8 mouse cellular contexts compared by ENCODE assay signal in the genomic region with DNA sequence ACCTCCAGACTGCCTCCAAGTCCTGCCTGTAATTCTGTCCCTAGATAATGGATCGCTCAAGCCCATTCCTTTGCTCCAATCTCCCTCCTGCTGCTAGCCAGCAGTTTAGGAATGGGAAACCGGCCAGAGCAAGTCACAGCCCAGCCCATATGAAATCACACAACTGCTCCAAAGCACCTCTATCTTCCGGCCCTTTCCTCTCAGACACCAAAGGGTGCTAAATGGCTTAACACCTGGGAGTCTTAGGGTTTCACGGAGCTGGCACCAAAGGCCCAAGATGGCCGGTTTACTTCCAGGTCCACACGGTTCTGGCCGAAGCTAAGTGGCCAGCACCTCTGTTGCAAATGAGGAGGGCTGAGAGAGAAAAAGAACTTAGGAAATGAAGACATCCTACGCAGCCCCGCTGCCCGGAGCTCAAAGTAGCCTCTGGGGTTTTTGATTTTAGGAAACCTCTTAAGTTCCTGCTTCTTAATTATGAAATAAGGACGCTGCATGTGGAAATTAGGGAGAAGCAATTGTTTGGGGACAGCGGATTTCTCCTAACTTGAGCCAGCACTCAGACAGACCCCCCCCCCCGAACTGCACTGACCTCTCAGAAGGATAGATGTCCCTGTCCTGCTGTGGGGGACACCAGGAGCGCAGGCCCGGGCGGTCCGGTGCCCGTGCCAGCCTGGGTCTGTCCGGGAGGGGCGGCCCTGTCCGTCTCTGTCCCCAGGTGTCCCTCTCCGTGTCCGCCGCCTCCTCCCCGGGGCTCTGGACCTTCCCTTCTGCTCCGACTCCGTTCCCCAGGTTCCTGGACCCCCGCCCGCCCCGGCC. TPM values are rescaled to one million over a fixed set of nuclear protein-coding genes. Genes with fewer than 3 reads are reported as not detected.
A peak's percentile ranks its signal among the peaks of the same experiment; 100 is the strongest.
DNase-seq lines count a peak whose midpoint lies in the region; ATAC-seq and TF ChIP-seq lines count a peak whose summit lies in the region.

No protein-coding gene starts in this region.

- ATAC-seq in neural tube, embryonic 11.5 days (ENCODE audit: insufficient read depth, low FRiP score, low TSS enrichment) = peak; percentile 49; the same call in 1 of the 2 replicates
- peak; percentile 16 for ATAC-seq in embryonic facial prominence, embryonic 14.5 days (ENCODE audit: low read depth)
- ATAC-seq in heart, postnatal 0 days (ENCODE audit: insufficient read depth, low read depth) = peak; percentile 28
- peak; percentile 77 for ATAC-seq in midbrain, embryonic 11.5 days (ENCODE audit: low FRiP score)

- H3K9me3 ChIP-seq in neural tube, embryonic 11.5 days (ENCODE audit: control insufficient read depth, low read length) = no peaks in the 10 kb centered on the region
- no peaks in the 10 kb centered on the region for H3K9me3 ChIP-seq in embryonic facial prominence, embryonic 14.5 days (ENCODE audit: control insufficient read depth, low read length)
- H3K9me3 ChIP-seq in heart, postnatal 0 days (replicated peaks; ENCODE audit: control insufficient read depth, low read length) = no peaks in the 10 kb centered on the region
- H3K9me3 ChIP-seq in midbrain, embryonic 11.5 days (ENCODE audit: control insufficient read depth, low read length) = no peaks in the 10 kb centered on the region

- H3K36me3 ChIP-seq in neural tube, embryonic 11.5 days (ENCODE audit: control insufficient read depth, insufficient read depth, low read length) = no peaks in the 10 kb centered on the region
- H3K36me3 ChIP-seq in embryonic facial prominence, embryonic 14.5 days (ENCODE audit: control insufficient read depth, insufficient read depth, low read length) = no peaks in the 10 kb centered on the region
- H3K36me3 ChIP-seq in heart, postnatal 0 days (replicated peaks; ENCODE audit: control insufficient read depth, insufficient read depth, low read length) = no peaks in the 10 kb centered on the region
- no peaks in the 10 kb centered on the region for H3K36me3 ChIP-seq in midbrain, embryonic 11.5 days (ENCODE audit: control insufficient read depth, insufficient read depth, low read length)

- peaks cover 15% of the 10 kb centered on the region; the same call in 1 of the 2 replicates for H3K4me1 ChIP-seq in neural tube, embryonic 11.5 days (ENCODE audit: control insufficient read depth, insufficient read depth, low read length)
- H3K4me1 ChIP-seq in embryonic facial prominence, embryonic 14.5 days (ENCODE audit: control insufficient read depth, insufficient read depth, low read length) = peaks cover 13% of the 10 kb centered on the region; the same call in 1 of the 2 replicates
- peaks cover 29% of the 10 kb centered on the region for H3K4me1 ChIP-seq in heart, postnatal 0 days (ENCODE audit: control insufficient read depth, insufficient read depth)
- H3K4me1 ChIP-seq in midbrain, embryonic 11.5 days (ENCODE audit: control insufficient read depth, insufficient read depth, low read length) = peaks cover 16% of the 10 kb centered on the region

- TF ChIP-seq CTCF in heart, postnatal 0 days (IDR thresholded peaks at IDR 0.05; ENCODE audit: low read depth) = no peak

- H3K27me3 ChIP-seq in neural tube, embryonic 11.5 days (ENCODE audit: control insufficient read depth, insufficient read depth, low read length) = no peaks in the 10 kb centered on the region
- no peaks in the 10 kb centered on the region for H3K27me3 ChIP-seq in embryonic facial prominence, embryonic 14.5 days (replicated peaks; ENCODE audit: control insufficient read depth, insufficient read depth, low read length)
- no peaks in the 10 kb centered on the region for H3K27me3 ChIP-seq in heart, postnatal 0 days (ENCODE audit: control insufficient read depth, insufficient read depth, low read length)
- no peaks in the 10 kb centered on the region for H3K27me3 ChIP-seq in midbrain, embryonic 11.5 days (ENCODE audit: control insufficient read depth, insufficient read depth, low read length)

- H3K9ac ChIP-seq in neural tube, embryonic 11.5 days (ENCODE audit: low read length) = peak overlapping the region; percentile 78
- peak overlapping the region; percentile 86 for H3K9ac ChIP-seq in embryonic facial prominence, embryonic 14.5 days (ENCODE audit: low read depth, low read length)
- peak overlapping the region; percentile 79 for H3K9ac ChIP-seq in heart, postnatal 0 days (replicated peaks; ENCODE audit: low read depth, low read length)
- H3K9ac ChIP-seq in midbrain, embryonic 11.5 days (ENCODE audit: low read length) = peak overlapping the region; percentile 81

- no peak overlapping the region for H3K27ac ChIP-seq in neural tube, embryonic 11.5 days (ENCODE audit: low read depth, low read length)
- H3K27ac ChIP-seq in embryonic facial prominence, embryonic 14.5 days (replicated peaks; ENCODE audit: low read depth, low read length) = peak overlapping the region; percentile 39; the same call in 1 of the 2 replicates
- H3K27ac ChIP-seq in heart, postnatal 0 days (ENCODE audit: low read depth) = peak overlapping the region; percentile 82
- H3K27ac ChIP-seq in midbrain, embryonic 11.5 days (ENCODE audit: low read depth, low read length) = no peak overlapping the region

- 1% methylated on average over 25 of the region's 30 CpGs for whole genome bisulfite sequencing in neural tube, embryonic 11.5 days
- 8% methylated on average over 13 of the region's 30 CpGs for WGBS in embryonic facial prominence, embryonic 14.5 days
- WGBS in heart, postnatal 0 days = 1% methylated on average over 30 of the region's 30 CpGs
- WGBS in midbrain, embryonic 11.5 days = 2% methylated on average over 30 of the region's 30 CpGs

- H3K4me3 ChIP-seq in neural tube, embryonic 11.5 days (ENCODE audit: low read depth, low read length) = peak overlapping the region; percentile 62
- peak overlapping the region; percentile 74 for H3K4me3 ChIP-seq in embryonic facial prominence, embryonic 14.5 days (ENCODE audit: low read depth, low read length)
- peak overlapping the region; percentile 76 for H3K4me3 ChIP-seq in heart, postnatal 0 days (ENCODE audit: low read depth, low read length)
- H3K4me3 ChIP-seq in midbrain, embryonic 11.5 days (ENCODE audit: low read depth, low read length) = peak overlapping the region; percentile 70

- no peak for TF ChIP-seq EP300 in heart, postnatal 0 days (IDR thresholded peaks at IDR 0.05; ENCODE audit: low read depth)

- DNase-seq in neural tube, embryonic 11.5 days (ENCODE audit: low spot score) = no peak
- no peak for DNase-seq in neural tube, embryonic 10.5 days (ENCODE audit: extremely low spot score, low spot score)
- DNase-seq in embryonic facial prominence, embryonic 14.5 days (ENCODE audit: low spot score) = peak; percentile 16
- no peak for DNase-seq in heart, postnatal 0 days (ENCODE audit: low spot score)
- DNase-seq in kidney, postnatal 36 days = peak; percentile 66 to 69
- DNase-seq in midbrain, embryonic 11.5 days (ENCODE audit: low spot score, missing footprints) = peak; percentile 90
- DNase-seq in right cerebral cortex, adult 2 months (ENCODE audit: low spot score in 2 of 2) = no peak
- DNase-seq in spleen, postnatal 4 days (ENCODE audit: low spot score in 2 of 2) = no peak

- peak overlapping the region; percentile 88 for H3K4me2 ChIP-seq in neural tube, embryonic 11.5 days (ENCODE audit: low read depth)
- peak overlapping the region; percentile 82 for H3K4me2 ChIP-seq in embryonic facial prominence, embryonic 14.5 days (ENCODE audit: low read depth, low read length)
- peak overlapping the region; percentile 78 for H3K4me2 ChIP-seq in heart, postnatal 0 days (ENCODE audit: low read depth, low read length)
- peak overlapping the region; percentile 80 for H3K4me2 ChIP-seq in midbrain, embryonic 11.5 days

RNA-seq across cellular contexts. Expression of gene Agtrap, which starts 0.5 kb away (rescaled TPM):
- 9.1 and 10.7 TPM in 2 replicates for polyA plus RNA-seq in neural tube, embryonic 11.5 days (2014; fragmentation: Nextera tagmentation; extraction: Ambion mirVana)
- 15.9 and 16.2 TPM in 2 replicates for polyA plus RNA-seq in embryonic facial prominence, embryonic 14.5 days (2014; fragmentation: Nextera tagmentation; extraction: Ambion mirVana)
- 21.2 and 31.4 TPM in 2 replicates for total RNA-seq in heart, postnatal 0 days (2014; rRNA removed; ENCODE audit: low replicate concordance)
- 22.9 and 25.2 TPM in 2 replicates for polyA plus RNA-seq in heart, postnatal 0 days (2015; fragmentation: Nextera tagmentation; extraction: Ambion mirVana)
- 11.7 TPM in 2 replicates for polyA plus RNA-seq in midbrain, embryonic 11.5 days (2014; fragmentation: Nextera tagmentation; extraction: Ambion mirVana)

RNA-seq across cellular contexts. Expression of gene Mad2l2, which starts 42.9 kb away (rescaled TPM):
- 71.7 and 78.3 TPM in 2 replicates for polyA plus RNA-seq in neural tube, embryonic 11.5 days (2014; fragmentation: Nextera tagmentation; extraction: Ambion mirVana)
- polyA plus RNA-seq in embryonic facial prominence, embryonic 14.5 days (2014; fragmentation: Nextera tagmentation; extraction: Ambion mirVana) = 51.1 and 59.8 TPM in 2 replicates
- 6.1 and 6.7 TPM in 2 replicates for total RNA-seq in heart, postnatal 0 days (2014; rRNA removed; ENCODE audit: low replicate concordance)
- polyA plus RNA-seq in heart, postnatal 0 days (2015; fragmentation: Nextera tagmentation; extraction: Ambion mirVana) = 36.2 and 40.1 TPM in 2 replicates
- 82.7 and 83.6 TPM in 2 replicates for polyA plus RNA-seq in midbrain, embryonic 11.5 days (2014; fragmentation: Nextera tagmentation; extraction: Ambion mirVana)

RNA-seq across cellular contexts. Expression of gene Draxin, which starts 43.2 kb away (rescaled TPM):
- 9.8 and 10.5 TPM in 2 replicates for polyA plus RNA-seq in neural tube, embryonic 11.5 days (2014; fragmentation: Nextera tagmentation; extraction: Ambion mirVana)
- polyA plus RNA-seq in embryonic facial prominence, embryonic 14.5 days (2014; fragmentation: Nextera tagmentation; extraction: Ambion mirVana) = 0.56 and 0.67 TPM in 2 replicates
- total RNA-seq in heart, postnatal 0 days (2014; rRNA removed; ENCODE audit: low replicate concordance) = not detected in 2 replicates
- 0.01 and 0.03 TPM in 2 replicates for polyA plus RNA-seq in heart, postnatal 0 days (2015; fragmentation: Nextera tagmentation; extraction: Ambion mirVana)
- 11.5 and 12.7 TPM in 2 replicates for polyA plus RNA-seq in midbrain, embryonic 11.5 days (2014; fragmentation: Nextera tagmentation; extraction: Ambion mirVana)

RNA-seq across cellular contexts. Expression of gene Mthfr, which starts 48.4 kb away (rescaled TPM):
- 22.0 and 22.7 TPM in 2 replicates for polyA plus RNA-seq in neural tube, embryonic 11.5 days (2014; fragmentation: Nextera tagmentation; extraction: Ambion mirVana)
- polyA plus RNA-seq in embryonic facial prominence, embryonic 14.5 days (2014; fragmentation: Nextera tagmentation; extraction: Ambion mirVana) = 20.3 and 21.4 TPM in 2 replicates
- total RNA-seq in heart, postnatal 0 days (2014; rRNA removed; ENCODE audit: low replicate concordance) = 29.2 and 37.6 TPM in 2 replicates
- 6.0 and 6.3 TPM in 2 replicates for polyA plus RNA-seq in heart, postnatal 0 days (2015; fragmentation: Nextera tagmentation; extraction: Ambion mirVana)
- polyA plus RNA-seq in midbrain, embryonic 11.5 days (2014; fragmentation: Nextera tagmentation; extraction: Ambion mirVana) = 17.8 and 18.9 TPM in 2 replicates

RNA-seq across cellular contexts. Expression of gene Clcn6, which starts 48.7 kb away (rescaled TPM):
- polyA plus RNA-seq in neural tube, embryonic 11.5 days (2014; fragmentation: Nextera tagmentation; extraction: Ambion mirVana) = 20.9 and 24.2 TPM in 2 replicates
- polyA plus RNA-seq in embryonic facial prominence, embryonic 14.5 days (2014; fragmentation: Nextera tagmentation; extraction: Ambion mirVana) = 7.4 and 7.8 TPM in 2 replicates
- total RNA-seq in heart, postnatal 0 days (2014; rRNA removed; ENCODE audit: low replicate concordance) = 14.7 and 16.3 TPM in 2 replicates
- polyA plus RNA-seq in heart, postnatal 0 days (2015; fragmentation: Nextera tagmentation; extraction: Ambion mirVana) = 3.5 and 4.3 TPM in 2 replicates
- polyA plus RNA-seq in midbrain, embryonic 11.5 days (2014; fragmentation: Nextera tagmentation; extraction: Ambion mirVana) = 19.2 and 20.2 TPM in 2 replicates

Comparison
In these comparisons a context has a peak if more than half of its experiments do, and no peak if none do; other contexts are left out.
1. ATAC-seq: peak in every context shown above with its lines; median percentile 77 in midbrain, embryonic 11.5 days; 49 in neural tube, embryonic 11.5 days; 28 in heart, postnatal 0 days; 16 in embryonic facial prominence, embryonic 14.5 days.
2. DNase-seq: peak in embryonic facial prominence, embryonic 14.5 days (single experiment), kidney, postnatal 36 days (2 of 2) and midbrain, embryonic 11.5 days (single experiment); none in neural tube, embryonic 11.5 days (single experiment), neural tube, embryonic 10.5 days (single experiment), heart, postnatal 0 days (single experiment), right cerebral cortex, adult 2 months (0 of 2) and spleen, postnatal 4 days (0 of 2).
3. H3K27ac ChIP-seq: peak in embryonic facial prominence, embryonic 14.5 days (single experiment) and heart, postnatal 0 days (single experiment); none in neural tube, embryonic 11.5 days (single experiment) and midbrain, embryonic 11.5 days (single experiment).
4. Peak in every context shown above with its lines, with median percentiles within 50 percentile points of each other: H3K4me2 ChIP-seq, H3K4me3 ChIP-seq and H3K9ac ChIP-seq.